Mouse (Mus musculus) brown adipose tissue, adult 24 weeks (tissue): ENCODE measurements around the gene Ppp1r3f. TPM values are rescaled to one million over a fixed set of nuclear protein-coding genes. Genes with fewer than 3 reads are reported as not detected.

ENCODE experiments used
- H3K27ac ChIP-seq: fragments of 200-500 bp; replicated peaks from 2 replicates; pipeline ENCODE4 v1.5.1; 2012; ENCODE audit warnings: low read depth, mild to moderate bottlenecking, low read length
- H3K4me1 ChIP-seq: fragments of 200-500 bp; 2 replicates; pipeline ENCODE4 v1.6.1; 2012; ENCODE audit warnings: low read length, mixed read lengths; ENCODE audit not compliant: control insufficient read depth, insufficient read depth, insufficient read length
- H3K4me3 ChIP-seq: fragments of 200-500 bp; 2 replicates; pipeline ENCODE4 v1.5.1; 2012; ENCODE audit warnings: low read depth, mild to moderate bottlenecking, low read length, moderate library complexity; ENCODE audit not compliant: insufficient read depth
- polyA plus RNA-seq: library from polyadenylated mRNA; stranded (reverse); fragments of >200 nt; gene quantifications from 2 replicates; pipeline ENCODE4 v1.2.4, GENCODE M21; 2012; ENCODE audit not compliant: missing spikeins, insufficient read depth, insufficient read length

Gene Ppp1r3f
- polyA plus RNA-seq, result 2.2 and 2.4 TPM in 2 replicates

DNA sequence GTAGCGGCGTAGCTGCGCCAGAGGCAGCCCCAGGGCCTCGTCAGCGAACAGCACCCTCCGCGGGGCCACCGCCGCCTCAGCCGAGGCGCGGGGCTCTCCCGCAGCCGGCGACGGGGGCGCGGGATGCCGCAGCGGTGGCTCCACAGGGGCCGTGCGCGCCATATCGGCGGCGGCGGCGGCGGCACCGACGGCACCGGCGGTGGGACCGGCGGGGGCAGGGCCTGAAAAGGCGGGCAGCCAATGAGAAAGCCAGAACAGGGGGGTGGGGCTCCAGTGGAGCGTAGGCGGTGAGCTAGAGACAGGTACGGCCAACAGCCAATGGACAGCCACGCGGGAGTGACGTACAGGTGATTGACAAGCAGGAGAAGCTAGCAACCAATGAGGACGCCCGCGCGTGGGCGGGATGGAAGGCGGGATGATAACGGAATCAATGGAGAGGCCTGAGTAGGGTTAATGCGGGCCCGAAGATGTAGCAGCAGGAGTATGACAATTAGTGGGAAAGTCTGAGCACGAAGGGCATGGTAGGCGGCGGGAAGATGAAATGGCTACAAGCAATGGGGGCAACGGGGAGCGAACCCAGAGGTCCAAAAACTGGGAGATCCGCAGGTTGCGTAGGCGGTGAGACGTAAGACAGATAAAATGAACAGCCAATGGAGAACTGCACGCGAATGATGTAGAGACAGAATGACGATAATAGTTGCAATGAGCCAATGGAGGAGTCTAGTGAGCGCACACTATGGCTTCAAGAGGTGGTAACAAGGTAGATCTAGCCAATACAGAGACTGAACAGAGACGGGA, at the start of gene Ppp1r3f:
Gene Ppp1r3f, minus strand, starts transcription at position 197 of the 798 bp plus-strand sequence.
- peaks cover 8% of the 10 kb centered on the region; the same call in 1 of the 2 replicates for H3K4me1 ChIP-seq
- H3K27ac ChIP-seq, result peak within 1 kb of the TSS; percentile 56
- H3K4me3 ChIP-seq, result peak within 1 kb of the TSS; percentile 82

DNA sequence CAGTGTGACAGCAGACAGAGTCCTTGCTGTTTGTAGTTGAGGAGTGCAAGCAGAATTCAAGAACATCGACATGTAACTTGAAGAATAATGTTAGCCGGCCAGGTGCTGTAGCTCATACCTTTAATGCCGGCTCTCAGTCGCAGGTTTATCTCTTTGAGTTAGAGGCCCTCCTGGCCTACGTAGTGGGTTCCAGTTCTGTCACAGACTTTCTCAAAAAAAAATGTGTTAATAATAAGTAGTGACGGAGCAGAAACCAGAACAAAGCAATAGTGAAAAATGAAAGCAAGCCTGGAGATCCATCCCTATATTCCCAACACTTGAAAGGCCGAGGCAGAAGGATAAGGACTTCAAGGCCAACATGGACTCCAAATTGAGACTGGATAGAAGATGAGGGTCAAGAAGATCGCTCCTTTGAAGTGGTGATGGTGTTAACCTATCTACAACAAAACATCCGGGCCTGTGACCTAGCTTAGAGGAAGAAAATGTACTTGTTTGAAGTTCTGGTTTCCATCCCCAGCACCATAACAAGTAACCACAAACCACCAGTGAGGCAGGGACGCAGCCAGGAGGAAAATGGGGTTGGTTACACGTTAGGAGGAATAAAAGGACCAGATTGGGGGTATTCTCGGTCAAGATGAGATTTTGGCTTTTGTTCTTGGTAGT, 43.9 kb upstream of the Ppp1r3f start:
- Histone ChIP-seq H3K4me3 (no peak overlapping the region), H3K27ac (no peak overlapping the region), H3K4me1 (no peaks in the 10 kb centered on the region)

GRCm38 (mm10) chrX:7610536-7611258, 36.6 kb upstream of the Ppp1r3f start:
- Histone ChIP-seq H3K4me1 (no peaks in the 10 kb centered on the region), H3K27ac (no peak overlapping the region), H3K4me3 (peak overlapping the region; percentile 3; the same call in 1 of the 2 replicates)

- no peak overlapping the region for H3K27ac ChIP-seq
- H3K4me1 ChIP-seq, result no peaks in the 10 kb centered on the region
- no peak overlapping the region; the same call in 1 of the 2 replicates for H3K4me3 ChIP-seq
Measured at GRCm38 (mm10) chrX:7610035-7610434, 36.0 kb upstream of the Ppp1r3f start.

GRCm38 (mm10) chrX:7606783-7607182, 32.7 kb upstream of the Ppp1r3f start, which contains the start of gene Cacna1f:
Gene Cacna1f, plus strand, starts transcription at chrX:7607083.
- Histone ChIP-seq H3K4me1 (no peaks in the 10 kb centered on the region), H3K4me3 (no peak within 1 kb of the TSS), H3K27ac (no peak within 1 kb of the TSS)

- no peaks in the 10 kb centered on the region for H3K4me1 ChIP-seq
- H3K4me3 ChIP-seq, result no peak overlapping the region
- H3K27ac ChIP-seq, result no peak overlapping the region
Measured at GRCm38 (mm10) chrX:7605575-7605941, 31.5 kb upstream of the Ppp1r3f start.

GRCm38 (mm10) chrX:7604879-7605574, 30.9 kb upstream of the Ppp1r3f start, which contains the start of gene Ccdc22:
Gene Ccdc22, minus strand, starts transcription at chrX:7605517.
- Histone ChIP-seq H3K4me1 (no peaks in the 10 kb centered on the region), H3K4me3 (peak within 1 kb of the TSS; percentile 79), H3K27ac (no peak within 1 kb of the TSS)

GRCm38 (mm10) chrX:7604004-7604403, 29.9 kb upstream of the Ppp1r3f start:
- Histone ChIP-seq H3K27ac (no peak overlapping the region), H3K4me3 (no peak overlapping the region), H3K4me1 (no peaks in the 10 kb centered on the region)

- no peak overlapping the region for H3K4me3 ChIP-seq
- H3K27ac ChIP-seq, result no peak overlapping the region
- H3K4me1 ChIP-seq, result no peaks in the 10 kb centered on the region
Measured at GRCm38 (mm10) chrX:7595371-7595770, 21.3 kb upstream of the Ppp1r3f start.

DNA sequence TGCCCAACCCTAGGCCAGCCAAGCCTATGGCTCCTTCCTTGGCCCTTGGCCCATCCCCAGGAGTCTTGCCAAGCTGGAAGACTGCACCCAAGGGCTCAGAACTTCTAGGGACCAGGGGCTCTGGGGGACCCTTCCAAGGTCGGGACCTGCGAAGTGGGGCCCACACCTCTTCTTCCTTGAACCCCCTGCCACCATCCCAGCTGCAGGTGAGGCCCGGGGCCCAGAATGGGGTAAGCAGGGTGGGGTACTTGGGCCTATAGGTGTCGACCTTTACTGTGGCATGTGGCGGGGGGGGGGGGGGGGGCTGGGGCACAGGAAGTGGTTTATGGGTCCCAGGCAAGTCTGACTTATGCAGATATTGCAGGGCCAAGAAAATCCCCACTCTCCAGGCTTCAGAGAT, 12.3 kb upstream of the Ppp1r3f start:
- Histone ChIP-seq H3K4me3 (no peak overlapping the region), H3K27ac (no peak overlapping the region), H3K4me1 (no peaks in the 10 kb centered on the region)

DNA sequence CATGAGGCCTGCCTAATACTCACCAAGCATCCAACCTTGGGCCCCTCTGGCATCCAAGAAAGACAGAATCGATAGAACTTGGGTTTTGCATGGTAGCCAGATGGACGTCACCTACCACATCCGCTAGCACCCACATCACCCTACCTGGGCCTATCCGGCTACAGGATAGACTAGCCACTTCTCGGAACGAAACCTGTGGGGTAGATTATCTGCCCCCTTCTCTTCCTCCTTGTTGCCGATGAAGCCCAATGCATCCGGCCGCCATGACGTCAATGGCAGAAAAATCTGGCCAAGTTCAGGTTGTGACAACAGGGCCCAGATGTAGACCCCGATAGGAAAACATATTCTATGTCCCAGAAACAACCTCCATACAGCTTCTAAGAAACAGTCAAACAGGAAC, 9.8 kb upstream of the Ppp1r3f start:
- Histone ChIP-seq H3K4me1 (no peaks in the 10 kb centered on the region), H3K4me3 (no peak overlapping the region), H3K27ac (no peak overlapping the region)

DNA sequence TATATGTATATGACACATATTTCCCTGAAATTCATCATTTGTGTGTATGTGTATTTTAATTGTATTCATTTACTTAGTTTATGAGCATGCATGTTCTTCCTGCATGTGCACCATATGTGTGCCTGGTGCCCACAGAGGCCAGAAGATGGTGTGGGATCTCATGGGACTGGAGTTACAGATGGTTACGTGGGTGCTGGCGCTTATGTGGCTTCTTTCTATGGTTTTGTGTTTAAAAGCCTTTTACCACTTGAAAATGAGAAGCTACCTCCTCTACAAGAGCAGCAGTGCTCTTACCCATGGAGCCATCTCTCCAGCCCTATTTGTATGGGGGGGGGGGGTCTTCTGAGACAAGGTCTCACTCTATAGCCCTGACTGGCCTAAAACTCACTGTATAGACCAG, 7.1 kb upstream of the Ppp1r3f start:
- no peak overlapping the region for H3K27ac ChIP-seq
- no peaks in the 10 kb centered on the region for H3K4me1 ChIP-seq
- no peak overlapping the region for H3K4me3 ChIP-seq

- peaks cover 8% of the 10 kb centered on the region; the same call in 1 of the 2 replicates for H3K4me1 ChIP-seq
- no peak overlapping the region for H3K4me3 ChIP-seq
- no peak overlapping the region for H3K27ac ChIP-seq
Measured at GRCm38 (mm10) chrX:7574885-7575231, 775 bp upstream of the Ppp1r3f start.

GRCm38 (mm10) chrX:7573176-7574086, 652 bp downstream of the Ppp1r3f start, which contains the start of gene Foxp3:
Gene Foxp3, plus strand, starts transcription at chrX:7573644.
- H3K27ac ChIP-seq, result peak within 1 kb of the TSS; percentile 56
- peaks cover 8% of the 10 kb centered on the region; the same call in 1 of the 2 replicates for H3K4me1 ChIP-seq
- H3K4me3 ChIP-seq, result peak within 1 kb of the TSS; percentile 82
